Mouse (Mus musculus) C2C12 (cell line): ENCODE results near the gene Ankrd13a.

Experiments used
- CEBPB ChIP-seq: IDR thresholded peaks from one replicate; pipeline ENCODE4 v1.6.1; 2011; ENCODE audit warnings: low read depth, mild to moderate bottlenecking, control low read depth, moderate library complexity
- CTCF ChIP-seq: IDR thresholded peaks from one replicate; pipeline ENCODE4 v1.5.1; 2011; ENCODE audit not compliant: control insufficient read depth, insufficient read depth, insufficient read length
- FOSL1 ChIP-seq: IDR thresholded peaks from one replicate; pipeline ENCODE4 v1.8.0; 2011; ENCODE audit warnings: mild to moderate bottlenecking, low read length; ENCODE audit not compliant: poor library complexity, insufficient read depth, severe bottlenecking
- MAX ChIP-seq: IDR thresholded peaks from one replicate; pipeline ENCODE4 v1.6.1; 2011; ENCODE audit warnings: mild to moderate bottlenecking, control low read depth
- USF1 ChIP-seq: IDR thresholded peaks from one replicate; pipeline ENCODE4 v1.6.1; 2011; ENCODE audit warnings: low read depth, mild to moderate bottlenecking, control low read depth, moderate library complexity

GRCm38 (mm10) chr5:114771796-114772195 lies 2.7 kb upstream of the Ankrd13a start:
- TF ChIP-seq CTCF = no peak
- no peak for TF ChIP-seq FOSL1
- no peak for TF ChIP-seq CEBPB
- TF ChIP-seq USF1 = no peak
- no peak for TF ChIP-seq MAX
